Mouse (Mus musculus): ENCODE results near the gene Gm17334. TPM values are rescaled to one million over a fixed set of nuclear protein-coding genes. Genes with fewer than 3 reads are reported as not detected.

The Gm17334 gene
- polyA plus RNA-seq, 1 experiment from 2014 or later, result 0.26 TPM

DNA sequence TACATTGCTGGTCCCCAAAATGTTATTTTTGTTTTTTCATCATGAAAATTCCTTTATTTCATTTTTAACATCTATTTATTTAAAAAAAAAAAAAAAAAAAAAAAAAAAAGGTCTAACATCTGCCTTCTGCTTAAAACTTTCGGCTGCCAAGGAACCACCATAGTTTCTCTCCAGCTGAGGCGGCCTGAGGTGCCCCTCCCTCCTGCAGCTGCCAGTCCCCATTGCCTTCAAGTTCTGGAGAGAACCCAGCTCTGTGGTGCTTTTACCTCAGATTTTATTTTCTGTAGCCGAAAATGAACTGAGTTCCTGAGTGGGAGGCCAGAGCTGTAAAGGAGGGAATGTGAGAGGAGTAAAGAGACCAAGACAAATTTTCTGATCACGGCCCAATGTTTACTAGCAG is 23.7 kb downstream of the Gm17334 start:
- 63% methylated on average over 4 of the region's 4 CpGs for WGBS

DNA sequence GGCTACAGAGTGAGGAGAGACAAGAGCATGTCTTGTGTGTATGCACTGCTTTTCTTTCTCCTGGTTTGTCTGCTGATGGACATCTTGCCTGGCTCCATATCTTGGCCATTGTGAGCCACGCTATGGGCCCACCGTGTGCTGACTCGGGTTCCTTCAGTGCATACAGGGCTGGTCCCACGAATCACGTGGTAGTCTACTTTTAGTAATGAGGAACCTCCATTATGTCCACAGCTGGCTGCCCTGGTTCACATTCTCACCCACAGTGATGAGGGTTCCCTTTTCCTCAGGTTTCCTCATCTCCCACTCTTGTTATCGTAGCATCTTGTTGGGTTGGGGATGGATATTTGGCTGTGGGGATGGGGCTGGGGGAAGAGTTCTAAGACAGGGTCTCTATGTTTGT is 24.4 kb downstream of the Gm17334 start:
- no peak for ATAC-seq
- Histone ChIP-seq H3K4me3 (replicated peaks) (no peak overlapping the region), H3K4me2 (replicated peaks) (no peak overlapping the region), H3K36me3 (no peaks in the 10 kb centered on the region), H3K4me1 (replicated peaks) (no peaks in the 10 kb centered on the region), H3K9ac (no peak overlapping the region), H3K27me3 (replicated peaks) (no peaks in the 10 kb centered on the region), H3K9me3 (no peaks in the 10 kb centered on the region), H3K27ac (no peak overlapping the region)
- WGBS, result 86% methylated on average over 6 of the region's 6 CpGs

More for the DNA sequence above, 23.7 kb downstream of the Gm17334 start:
- Histone ChIP-seq H3K27me3 (replicated peaks) (no peaks in the 10 kb centered on the region), H3K4me2 (replicated peaks) (no peak overlapping the region), H3K4me3 (replicated peaks) (no peak overlapping the region), H3K9me3 (no peaks in the 10 kb centered on the region), H3K4me1 (replicated peaks) (no peaks in the 10 kb centered on the region), H3K9ac (no peak overlapping the region), H3K27ac (no peak overlapping the region), H3K36me3 (no peaks in the 10 kb centered on the region)
- ATAC-seq, result no peak

DNA sequence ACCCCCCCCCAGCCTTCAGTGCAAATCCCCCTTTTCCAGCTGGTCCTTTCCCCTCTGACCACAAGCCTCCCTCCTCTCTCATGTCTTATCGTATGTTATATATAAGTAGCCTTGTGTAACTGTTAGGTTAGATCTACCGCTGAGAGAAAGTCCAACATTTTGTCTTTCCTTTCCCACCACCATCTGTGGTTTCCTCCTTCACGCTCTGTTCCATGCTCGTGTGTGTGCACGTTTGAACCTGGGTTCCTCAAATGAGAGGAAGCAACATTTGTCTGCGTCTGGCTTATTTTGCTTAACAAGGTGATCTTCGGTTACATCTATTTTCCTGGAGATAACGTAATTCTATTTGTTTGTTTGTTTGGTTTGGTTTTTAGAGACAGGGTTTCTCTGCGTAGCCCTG is 25.0 kb downstream of the Gm17334 start:
- Histone ChIP-seq H3K27ac (no peak overlapping the region), H3K27me3 (replicated peaks) (no peaks in the 10 kb centered on the region), H3K4me2 (replicated peaks) (no peak overlapping the region), H3K4me3 (replicated peaks) (no peak overlapping the region), H3K4me1 (replicated peaks) (no peaks in the 10 kb centered on the region), H3K36me3 (no peaks in the 10 kb centered on the region), H3K9ac (no peak overlapping the region), H3K9me3 (no peaks in the 10 kb centered on the region)
- WGBS, result 89% methylated on average over 9 of the region's 9 CpGs
- ATAC-seq, result no peak

DNA sequence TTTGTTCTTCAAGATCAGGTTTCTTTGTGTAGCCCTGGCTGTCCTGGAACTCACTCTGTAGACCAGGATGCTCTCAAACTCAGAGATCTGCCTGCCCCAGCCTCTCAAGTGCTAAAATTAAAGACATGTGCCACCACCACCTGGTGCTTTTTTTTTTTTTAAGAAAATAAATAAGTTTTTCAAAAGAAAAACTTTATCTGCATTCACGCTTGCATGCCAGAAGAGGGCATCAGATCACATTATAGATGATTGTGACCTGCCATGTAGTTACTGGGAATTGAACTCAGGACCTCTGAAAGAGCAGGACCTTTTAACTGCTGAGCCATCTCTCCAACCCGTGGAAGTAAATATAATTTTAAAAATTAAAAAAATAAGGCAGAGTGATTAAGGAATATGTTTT is 27.7 kb downstream of the Gm17334 start:
- 86% methylated on average over 2 of the region's 2 CpGs for WGBS
- no peak overlapping the region for H3K4me3 ChIP-seq (replicated peaks)

DNA sequence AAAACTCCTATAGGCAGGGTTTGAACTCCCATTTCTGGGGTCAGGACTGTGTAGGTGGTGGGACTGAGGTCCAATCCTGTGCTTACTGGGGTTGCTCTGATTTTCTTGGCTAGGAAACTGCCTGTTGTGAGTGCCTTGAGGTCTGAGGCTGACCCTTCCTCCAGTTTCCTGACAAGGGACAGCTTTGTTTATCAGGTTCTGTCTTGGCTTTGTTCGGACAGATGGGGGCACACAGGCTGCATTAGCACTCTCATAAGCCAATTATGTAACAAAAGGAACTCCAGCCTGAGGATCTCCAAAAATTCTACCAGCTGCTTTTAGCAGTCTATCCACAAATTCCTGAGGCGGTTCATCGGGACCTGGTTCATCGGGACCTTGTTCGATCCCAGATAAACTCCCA is 30.6 kb downstream of the Gm17334 start:
- no peaks in the 10 kb centered on the region for H3K9me3 ChIP-seq
- ATAC-seq, result no peak
- no peaks in the 10 kb centered on the region for H3K36me3 ChIP-seq
- H3K4me2 ChIP-seq (replicated peaks), result no peak overlapping the region
- no peaks in the 10 kb centered on the region for H3K4me1 ChIP-seq (replicated peaks)
- no peak overlapping the region for H3K9ac ChIP-seq
- no peaks in the 10 kb centered on the region for H3K27me3 ChIP-seq (replicated peaks)
- no peak overlapping the region for H3K4me3 ChIP-seq (replicated peaks)
- no peak overlapping the region for H3K27ac ChIP-seq
- WGBS, result 41% methylated on average over 5 of the region's 5 CpGs

More for the DNA sequence above, 27.7 kb downstream of the Gm17334 start:
- H3K4me2 ChIP-seq (replicated peaks), result no peak overlapping the region
- H3K4me1 ChIP-seq (replicated peaks), result no peaks in the 10 kb centered on the region
- no peak overlapping the region for H3K27ac ChIP-seq
- no peaks in the 10 kb centered on the region for H3K9me3 ChIP-seq
- no peaks in the 10 kb centered on the region for H3K36me3 ChIP-seq
- no peak overlapping the region for H3K9ac ChIP-seq
- H3K27me3 ChIP-seq (replicated peaks), result no peaks in the 10 kb centered on the region
- ATAC-seq, result no peak

DNA sequence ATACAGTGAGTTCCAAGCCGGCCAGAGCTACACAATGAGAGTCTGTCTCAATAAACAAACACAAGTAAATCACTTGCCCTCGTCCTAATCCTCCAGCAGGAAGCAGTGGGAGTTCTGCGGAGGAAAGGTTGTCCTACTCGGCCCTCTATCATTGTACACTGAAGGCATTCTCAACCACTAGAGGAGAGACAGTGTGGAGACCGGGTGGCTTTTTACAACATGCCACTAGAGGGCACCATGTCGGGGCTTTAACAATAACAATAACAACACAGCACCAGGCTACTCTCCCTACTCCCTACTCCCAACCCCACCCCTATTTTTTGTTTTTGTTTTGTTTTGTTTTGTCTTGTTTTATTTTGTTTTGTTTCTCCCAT is 35.4 kb downstream of the Gm17334 start:
- H3K4me1 ChIP-seq (replicated peaks), result no peaks in the 10 kb centered on the region; the same call in 1 of the 2 replicates
- no peaks in the 10 kb centered on the region for H3K27me3 ChIP-seq (replicated peaks)
- H3K9me3 ChIP-seq, result no peaks in the 10 kb centered on the region
- no peak overlapping the region for H3K27ac ChIP-seq
- H3K4me2 ChIP-seq (replicated peaks), result no peak overlapping the region
- H3K4me3 ChIP-seq (replicated peaks), result no peak overlapping the region
- H3K36me3 ChIP-seq, result no peaks in the 10 kb centered on the region
- no peak overlapping the region for H3K9ac ChIP-seq
- 38% methylated on average over 6 of the region's 6 CpGs for WGBS
- ATAC-seq, result peak; percentile 71

DNA sequence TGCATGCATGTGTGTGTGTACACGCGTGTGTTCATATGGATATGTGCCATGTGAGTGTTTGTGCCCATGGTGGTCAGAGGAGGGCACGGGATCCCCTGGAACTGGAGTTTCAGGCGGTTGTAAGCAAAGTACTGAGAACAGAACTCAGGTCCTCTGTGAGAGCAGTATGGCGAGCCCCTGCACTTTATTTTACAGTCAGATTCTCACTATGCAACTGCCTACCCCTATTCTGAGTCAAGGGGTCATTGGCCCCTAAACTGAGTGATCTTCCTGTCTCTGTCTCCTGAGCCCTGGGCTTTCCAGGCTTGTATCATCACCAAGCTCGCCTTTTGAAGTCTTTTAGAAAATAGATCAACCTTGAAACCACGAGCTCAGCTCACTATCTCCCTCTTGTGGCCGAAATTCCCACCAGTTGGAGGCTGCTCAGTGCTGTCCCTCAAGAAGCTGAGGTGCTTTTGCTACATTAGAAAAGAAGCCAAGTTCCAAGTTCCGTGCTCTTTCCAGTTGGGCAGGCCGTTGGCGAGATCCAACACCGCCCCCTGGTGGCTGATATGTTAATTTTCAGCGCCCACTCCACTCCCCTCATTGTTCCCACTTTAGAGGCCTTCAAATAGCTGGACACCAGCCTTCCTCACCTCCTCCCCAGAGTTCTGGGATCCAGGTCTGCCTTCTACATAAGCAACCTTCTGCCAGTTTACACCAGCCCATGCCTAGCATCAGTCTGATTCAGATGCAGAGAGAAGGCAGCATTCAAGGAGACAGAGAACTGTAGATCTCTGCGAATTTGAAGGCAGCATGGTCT is 36.0 kb downstream of the Gm17334 start:
- Histone ChIP-seq H3K27ac (no peak overlapping the region), H3K36me3 (no peaks in the 10 kb centered on the region), H3K9me3 (no peaks in the 10 kb centered on the region), H3K4me1 (replicated peaks) (no peaks in the 10 kb centered on the region; the same call in 1 of the 2 replicates), H3K4me2 (replicated peaks) (no peak overlapping the region), H3K9ac (no peak overlapping the region), H3K4me3 (replicated peaks) (no peak overlapping the region), H3K27me3 (replicated peaks) (no peaks in the 10 kb centered on the region)
- WGBS, result 54% methylated on average over 14 of the region's 14 CpGs
- ATAC-seq, result peak; percentile 60

DNA sequence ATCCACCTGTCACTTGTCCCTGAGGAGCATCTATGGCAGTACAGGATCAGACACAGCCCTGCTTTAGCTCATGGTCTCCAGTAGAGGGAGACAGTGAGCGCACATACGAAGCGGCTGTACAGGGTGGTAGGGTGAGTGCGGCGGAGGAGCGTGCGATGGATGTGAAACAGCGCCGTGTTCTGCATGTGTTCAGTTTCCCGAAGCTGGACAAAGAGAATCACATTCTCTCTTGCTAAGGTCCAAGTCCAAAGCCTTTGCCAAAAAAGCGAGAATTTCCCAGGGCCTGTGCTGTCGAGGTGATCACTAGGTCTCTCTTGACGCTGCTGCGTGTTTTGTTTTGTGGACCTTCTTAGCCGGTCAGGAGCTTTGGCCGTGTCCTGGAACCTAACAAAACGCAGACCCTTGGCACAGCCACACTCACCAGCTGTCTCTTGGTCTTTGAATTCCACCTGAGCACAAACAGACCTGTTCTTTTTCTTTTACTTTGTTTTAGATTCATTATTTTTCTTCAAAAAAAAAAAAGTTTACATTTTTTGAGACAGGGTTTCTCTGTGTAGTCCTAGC is 37.2 kb downstream of the Gm17334 start:
- H3K4me2 ChIP-seq (replicated peaks), result peak overlapping the region; percentile 55
- H3K36me3 ChIP-seq, result no peaks in the 10 kb centered on the region
- no peak overlapping the region for H3K27ac ChIP-seq
- no peaks in the 10 kb centered on the region for H3K9me3 ChIP-seq
- H3K4me3 ChIP-seq (replicated peaks), result no peak overlapping the region
- H3K27me3 ChIP-seq (replicated peaks), result no peaks in the 10 kb centered on the region
- no peak overlapping the region for H3K9ac ChIP-seq
- no peaks in the 10 kb centered on the region; the same call in 1 of the 2 replicates for H3K4me1 ChIP-seq (replicated peaks)
- WGBS, result 20% methylated on average over 17 of the region's 17 CpGs
- peak; percentile 90 for ATAC-seq

DNA sequence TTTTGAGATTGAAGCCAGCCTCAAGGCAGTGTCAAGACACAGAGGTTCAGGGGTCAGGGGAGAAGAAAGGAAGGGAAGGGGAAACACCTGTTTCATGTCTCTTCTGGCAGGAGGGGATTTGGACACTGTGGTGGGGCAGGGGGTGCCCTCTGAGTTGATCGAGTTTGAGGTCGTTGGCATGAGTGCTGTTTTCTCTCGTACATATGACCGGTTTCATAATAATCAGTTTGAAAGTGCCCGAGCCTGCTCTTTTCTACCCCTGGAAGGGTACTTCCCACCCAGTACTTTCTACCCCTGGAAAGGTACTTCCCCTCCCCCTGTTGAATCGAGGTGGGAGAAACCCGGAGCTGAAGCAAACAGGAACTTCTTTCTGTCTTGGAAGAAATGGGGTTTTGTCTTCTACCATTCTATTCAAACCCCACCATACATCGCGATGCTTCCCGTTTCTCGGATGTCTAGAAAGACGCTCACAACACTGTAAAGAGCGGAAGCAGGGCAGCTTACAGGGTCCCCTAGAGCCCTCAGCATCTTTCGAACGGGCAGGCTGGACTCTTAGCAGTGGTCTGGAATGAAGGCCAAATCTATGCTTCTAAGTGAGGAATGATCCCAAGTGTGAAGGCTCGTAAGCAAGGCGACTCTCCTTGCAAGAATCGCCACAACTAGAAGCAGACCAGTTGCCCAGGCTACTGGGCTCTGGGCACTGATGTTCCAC is 37.9 kb downstream of the Gm17334 start:
- Histone ChIP-seq H3K4me1 (replicated peaks) (no peaks in the 10 kb centered on the region; the same call in 1 of the 2 replicates), H3K9ac (no peak overlapping the region), H3K36me3 (no peaks in the 10 kb centered on the region), H3K9me3 (no peaks in the 10 kb centered on the region), H3K27me3 (replicated peaks) (no peaks in the 10 kb centered on the region), H3K4me2 (replicated peaks) (peak overlapping the region; percentile 55; the same call in 1 of the 2 replicates), H3K4me3 (replicated peaks) (no peak overlapping the region), H3K27ac (no peak overlapping the region)
- no peak for ATAC-seq
- WGBS, result 70% methylated on average over 18 of the region's 18 CpGs

DNA sequence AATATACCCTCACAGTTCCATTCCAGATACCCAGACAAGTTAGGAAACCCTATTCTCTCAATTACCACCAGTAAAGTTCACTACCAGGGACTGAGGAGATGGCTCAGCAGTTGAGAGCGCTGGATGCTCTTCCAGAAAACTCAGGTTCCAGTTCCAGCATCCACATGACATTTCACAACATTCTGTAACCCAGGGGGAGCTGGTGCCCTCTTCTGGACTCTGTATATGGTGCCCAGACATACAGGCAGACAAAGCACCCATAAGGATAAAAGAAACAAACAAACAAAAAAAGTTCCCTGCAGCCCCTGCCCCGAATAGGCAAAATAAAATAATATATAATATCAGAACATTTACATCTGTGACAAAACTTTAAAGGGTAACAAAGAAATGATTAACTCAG is 38.6 kb downstream of the Gm17334 start:
- Histone ChIP-seq H3K9ac (no peak overlapping the region), H3K27ac (no peak overlapping the region), H3K4me2 (replicated peaks) (no peak overlapping the region), H3K36me3 (no peaks in the 10 kb centered on the region), H3K27me3 (replicated peaks) (no peaks in the 10 kb centered on the region), H3K9me3 (no peaks in the 10 kb centered on the region), H3K4me1 (replicated peaks) (no peaks in the 10 kb centered on the region; the same call in 1 of the 2 replicates), H3K4me3 (replicated peaks) (no peak overlapping the region)
- WGBS, result 91% methylated on average over 2 of the region's 2 CpGs
- ATAC-seq, result no peak

DNA sequence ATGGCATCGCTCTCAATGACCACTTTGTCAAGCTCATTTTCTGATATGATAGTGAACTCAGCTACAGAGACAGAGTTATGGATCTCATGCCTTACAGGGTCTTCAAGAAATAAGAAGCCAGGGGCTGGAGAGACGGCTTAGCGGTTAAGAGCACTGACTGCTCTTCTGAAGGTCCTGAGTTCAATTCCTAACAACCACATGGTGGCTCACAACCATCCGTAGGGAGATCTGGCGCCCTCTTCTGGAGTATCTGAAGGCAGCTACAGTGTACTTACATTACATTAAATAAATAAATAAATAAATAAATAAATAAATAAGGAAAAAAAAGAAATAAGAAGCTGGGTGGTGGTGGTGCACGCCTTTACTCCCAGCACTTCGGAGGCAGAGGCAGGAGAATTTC is 39.2 kb downstream of the Gm17334 start:
- Histone ChIP-seq H3K4me3 (replicated peaks) (no peak overlapping the region), H3K4me2 (replicated peaks) (no peak overlapping the region), H3K9me3 (no peaks in the 10 kb centered on the region), H3K27me3 (replicated peaks) (no peaks in the 10 kb centered on the region), H3K9ac (no peak overlapping the region), H3K4me1 (replicated peaks) (no peaks in the 10 kb centered on the region; the same call in 1 of the 2 replicates), H3K36me3 (no peaks in the 10 kb centered on the region), H3K27ac (no peak overlapping the region)
- 89% methylated on average over 7 of the region's 7 CpGs for WGBS
- ATAC-seq, result no peak

DNA sequence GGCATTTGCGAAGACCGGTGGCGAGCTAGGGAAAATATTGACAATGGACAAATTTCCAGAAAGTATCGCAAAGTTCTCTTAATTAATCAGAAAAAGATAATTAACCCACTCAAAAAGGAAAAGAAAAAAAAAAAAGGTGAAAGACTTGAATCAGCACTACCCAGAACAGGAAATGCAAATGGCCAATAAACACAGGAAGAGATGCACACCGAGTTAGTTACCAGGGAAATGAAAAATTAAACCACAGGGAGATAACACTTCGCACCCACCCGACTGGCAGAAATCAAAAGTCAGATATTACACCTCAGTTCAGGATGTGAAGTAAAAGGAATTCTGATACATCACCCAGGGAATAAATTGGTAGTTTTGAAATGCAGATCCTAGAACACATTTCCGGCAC is 40.7 kb downstream of the Gm17334 start:
- Histone ChIP-seq H3K4me1 (replicated peaks) (no peaks in the 10 kb centered on the region; the same call in 1 of the 2 replicates), H3K4me3 (replicated peaks) (no peak overlapping the region), H3K36me3 (no peaks in the 10 kb centered on the region), H3K27me3 (replicated peaks) (no peaks in the 10 kb centered on the region), H3K9ac (no peak overlapping the region), H3K9me3 (no peaks in the 10 kb centered on the region), H3K4me2 (replicated peaks) (no peak overlapping the region), H3K27ac (no peak overlapping the region)
- no peak for ATAC-seq
- WGBS, result 88% methylated on average over 8 of the region's 8 CpGs
